Mouse (Mus musculus) ovary, postnatal 10 days (tissue): ENCODE measurements around the gene Gon4l.
A peak's percentile ranks its signal among the peaks of the same experiment; 100 is the strongest.

Experiments used
- DNase-seq: peaks from one replicate; pipeline ENCODE4 v3.0.0; 2022; ENCODE audit warnings: low spot score

The Gon4l gene

DNA sequence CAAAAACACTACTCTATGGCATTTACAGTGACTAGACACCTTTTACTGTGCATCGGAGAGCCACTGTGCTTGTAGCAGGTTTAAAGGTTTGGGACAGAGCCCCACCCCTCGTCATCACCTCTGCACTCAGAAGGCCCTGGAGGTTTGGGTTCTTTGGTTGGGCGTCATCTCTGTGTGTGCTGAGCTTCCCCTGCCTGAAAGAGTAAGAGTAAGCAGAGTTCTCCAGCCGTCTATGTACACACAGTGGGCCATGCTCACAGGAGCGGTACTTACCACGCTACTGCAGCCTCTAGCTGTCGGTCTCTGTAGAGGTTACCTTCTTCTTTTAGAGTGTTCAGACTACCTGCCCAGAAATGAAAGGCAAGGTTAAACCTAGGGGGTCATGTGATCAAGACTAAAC, 77.6 kb downstream of the Gon4l start:
- DNase-seq = no peak

DNA sequence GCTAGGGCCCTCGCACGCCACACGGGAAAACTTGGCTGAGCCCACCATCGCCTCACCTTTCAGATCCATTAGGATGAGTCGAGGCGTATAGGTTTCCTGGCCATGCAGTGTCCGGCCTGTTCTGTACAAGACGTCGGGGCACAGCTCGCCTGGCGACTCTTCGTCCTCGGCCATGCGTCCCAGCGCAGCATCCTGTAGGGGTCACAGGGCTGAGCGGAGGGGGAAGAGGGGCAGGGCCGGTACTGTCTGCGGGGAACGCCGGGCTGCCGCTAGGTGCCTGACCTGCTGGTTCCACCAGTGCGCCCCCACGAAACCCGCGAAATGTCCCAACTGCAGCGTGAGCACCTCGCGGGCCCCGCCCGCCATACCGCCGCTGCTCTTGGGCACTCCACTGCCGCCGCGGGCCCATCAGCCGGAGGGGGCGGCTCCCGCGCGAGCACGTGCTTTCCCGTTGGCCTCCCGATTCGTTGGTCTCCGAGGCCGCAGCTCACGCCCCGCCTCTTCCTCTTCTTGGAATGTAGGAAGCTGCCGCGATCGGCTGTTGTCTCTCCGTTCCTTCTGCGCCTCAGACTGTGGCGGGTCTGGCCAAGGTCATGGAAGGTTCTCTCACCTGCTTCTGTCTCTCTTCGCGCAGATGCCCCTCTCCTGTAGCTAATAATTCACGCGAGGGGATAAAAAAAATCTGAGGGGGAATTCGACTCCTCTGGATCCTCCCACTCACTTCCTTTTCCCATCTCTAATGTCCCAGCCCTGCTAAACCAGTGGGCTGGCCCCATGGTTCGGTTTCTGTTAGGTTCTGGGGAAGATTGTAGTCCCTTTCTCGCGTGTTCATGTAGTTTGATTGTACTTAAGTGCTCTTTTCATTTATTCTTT, 78.7 kb downstream of the Gon4l start, which contains the start of gene Msto1:
Msto1 (minus strand) TSS at position 489 of the 873 bp plus-strand sequence.
- peak; percentile 74 for DNase-seq

DNA sequence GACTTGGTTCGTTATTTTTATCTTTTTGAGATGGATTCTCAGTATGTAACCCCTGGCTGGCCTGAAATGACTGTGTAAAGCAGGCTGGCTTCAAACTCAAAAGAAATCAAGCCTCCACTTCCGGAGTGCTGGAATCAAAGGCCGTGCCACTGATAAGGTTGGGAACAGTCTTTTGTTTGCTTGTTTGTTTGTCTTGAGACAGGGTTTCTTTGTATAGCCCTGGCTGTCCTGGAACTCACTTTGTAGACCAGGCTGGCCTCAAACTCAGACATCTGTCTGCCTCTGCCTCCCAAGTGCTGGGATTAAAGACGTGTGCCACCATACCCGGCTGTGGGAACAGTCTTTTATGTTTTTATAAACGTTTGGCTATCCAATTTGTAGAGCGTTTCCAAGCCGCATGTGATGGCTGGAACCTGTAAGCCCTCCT, 79.4 kb downstream of the Gon4l start:
- DNase-seq = no peak

DNA sequence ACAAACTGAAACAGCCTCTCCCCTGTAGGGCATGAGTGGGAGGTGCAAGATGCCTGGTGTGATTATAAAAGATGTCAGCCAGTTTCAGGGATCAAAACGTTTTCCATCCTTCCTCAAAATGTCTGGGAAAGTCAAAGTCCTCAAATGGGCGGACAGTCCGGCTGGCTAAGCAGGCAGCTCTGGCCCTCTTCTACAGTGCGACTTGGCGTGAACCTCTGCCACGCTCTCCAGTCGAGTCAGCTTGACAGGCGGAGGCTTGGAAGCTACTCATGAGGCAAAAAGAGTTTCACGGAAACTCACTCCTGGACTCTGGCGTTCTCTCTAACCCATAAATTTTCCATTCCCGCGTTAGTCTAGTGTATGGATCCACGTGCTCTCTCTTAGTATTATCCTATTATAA, 84.0 kb downstream of the Gon4l start:
- DNase-seq = no peak

DNA sequence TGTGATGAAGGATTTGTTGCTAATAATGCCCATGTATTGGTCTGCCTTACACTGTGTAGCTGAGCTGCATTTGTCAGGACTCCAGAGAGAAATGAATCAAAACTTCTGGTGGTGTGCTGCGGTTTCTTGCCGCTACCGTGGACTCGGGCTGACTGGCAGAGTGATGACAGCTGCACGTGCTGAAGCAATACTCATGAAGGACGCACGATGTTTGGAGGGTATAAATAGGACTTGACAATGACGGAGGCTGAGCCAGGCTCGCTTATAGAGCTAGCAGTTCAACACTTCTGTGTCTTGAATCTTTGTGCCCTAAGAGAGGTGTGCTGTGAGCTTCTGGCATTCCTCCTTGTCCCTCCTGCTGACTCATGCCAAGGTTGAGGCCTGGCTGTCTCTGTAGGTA, 86.4 kb downstream of the Gon4l start:
- no peak for DNase-seq

DNA sequence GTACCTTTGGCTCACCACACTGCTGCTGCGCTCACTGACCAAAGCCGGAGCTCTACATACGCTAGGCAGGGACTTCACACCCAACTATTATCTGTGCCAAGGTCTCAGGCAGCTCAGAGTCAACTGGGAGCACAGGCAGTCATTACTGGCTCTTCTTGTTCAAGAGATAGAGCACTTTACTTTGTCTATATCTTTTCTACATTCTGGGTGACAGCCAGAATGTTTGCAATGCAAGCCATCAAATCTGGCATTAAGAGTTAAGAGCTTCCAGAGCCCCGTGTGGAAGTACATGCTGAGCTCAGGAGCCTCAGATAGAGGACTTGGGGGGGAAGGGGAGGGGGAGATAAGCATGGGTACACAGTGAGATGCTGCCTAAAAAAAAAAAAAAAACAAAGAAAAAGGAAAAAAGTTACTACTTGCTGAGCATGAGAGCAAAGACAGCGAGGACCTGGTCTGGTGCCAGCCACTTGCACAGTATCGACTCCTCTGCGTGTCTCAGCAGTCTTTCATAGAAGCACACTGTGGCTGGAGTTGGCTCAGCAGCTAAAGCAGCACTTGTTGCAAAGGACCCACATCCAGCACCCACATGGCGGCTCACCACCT, 89.1 kb downstream of the Gon4l start:
- DNase-seq = no peak

DNA sequence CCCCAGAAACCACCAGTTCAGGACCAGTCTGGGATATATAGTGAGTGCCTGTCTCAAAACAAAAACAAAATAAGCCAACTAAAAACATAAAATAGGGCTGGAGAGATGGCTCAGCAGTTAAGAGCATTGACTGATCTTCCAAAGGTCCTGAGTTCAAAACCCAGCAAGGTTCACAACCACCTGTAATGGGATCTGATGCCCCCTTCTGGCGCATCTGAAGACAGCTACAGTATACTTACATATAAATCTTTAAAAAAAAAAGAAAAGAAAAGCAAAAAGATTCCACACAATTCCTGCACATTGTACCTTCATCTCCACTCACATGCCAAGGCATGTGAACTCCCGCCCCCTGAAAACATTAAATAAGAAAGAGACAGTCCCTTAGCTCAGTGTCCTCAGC, 90.6 kb downstream of the Gon4l start:
- DNase-seq = no peak

DNA sequence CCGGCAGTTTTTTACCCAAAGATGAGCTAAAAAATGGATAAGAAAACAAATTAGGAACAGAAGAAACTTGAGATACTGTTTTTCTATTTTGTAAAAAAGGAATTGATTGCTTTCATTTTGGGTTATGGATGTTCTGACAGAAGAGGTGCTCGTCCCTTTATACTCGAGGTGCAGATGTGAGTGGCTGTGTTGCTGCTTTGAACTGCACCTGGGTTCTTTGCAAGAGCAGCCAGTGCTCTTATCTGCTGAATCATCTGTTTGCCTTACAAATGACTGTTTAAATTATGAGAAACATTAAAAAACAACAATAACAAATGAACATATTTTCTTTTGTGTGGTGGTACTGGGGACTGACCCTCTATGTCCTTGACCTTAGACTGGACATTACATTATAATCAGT, 94.5 kb downstream of the Gon4l start:
- no peak for DNase-seq

DNA sequence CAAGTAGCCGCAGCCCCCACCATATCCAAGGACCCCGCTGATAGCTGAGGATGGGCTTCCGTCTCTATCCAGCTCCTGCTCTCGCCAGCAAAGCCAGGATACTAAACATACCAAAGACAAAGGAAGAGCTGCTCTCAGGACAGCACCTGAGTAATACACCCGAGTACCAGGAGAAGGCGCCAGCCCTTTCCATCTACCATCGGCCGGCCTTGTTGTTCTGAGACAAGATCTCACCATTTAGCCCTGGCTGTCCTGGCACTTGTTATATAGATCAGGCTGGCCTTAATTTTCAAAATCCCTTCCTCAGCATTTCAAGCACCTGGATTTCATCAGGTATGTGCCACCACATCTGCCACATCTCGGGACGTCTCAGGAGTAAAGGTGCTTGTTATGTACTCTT, 104.0 kb downstream of the Gon4l start:
- DNase-seq = no peak

DNA sequence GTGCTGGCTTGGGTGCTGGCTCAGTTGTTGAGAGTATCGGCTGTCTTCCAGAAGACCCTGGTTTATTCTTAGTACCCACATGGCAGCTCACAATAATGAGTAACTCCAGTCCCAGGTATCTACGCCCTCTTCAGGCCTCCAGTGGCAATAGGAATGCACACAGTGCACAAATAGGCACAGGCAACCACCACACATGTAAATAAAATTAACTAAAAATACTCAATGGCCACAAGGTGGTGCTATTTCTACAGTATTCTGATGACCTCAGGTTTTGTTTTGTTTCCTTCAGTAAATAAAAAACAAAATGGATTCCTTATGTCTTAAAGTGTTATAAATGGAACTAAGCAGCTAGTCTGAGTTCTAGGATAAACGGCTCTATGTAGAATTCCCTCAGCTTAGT, 104.7 kb downstream of the Gon4l start:
- no peak for DNase-seq

DNA sequence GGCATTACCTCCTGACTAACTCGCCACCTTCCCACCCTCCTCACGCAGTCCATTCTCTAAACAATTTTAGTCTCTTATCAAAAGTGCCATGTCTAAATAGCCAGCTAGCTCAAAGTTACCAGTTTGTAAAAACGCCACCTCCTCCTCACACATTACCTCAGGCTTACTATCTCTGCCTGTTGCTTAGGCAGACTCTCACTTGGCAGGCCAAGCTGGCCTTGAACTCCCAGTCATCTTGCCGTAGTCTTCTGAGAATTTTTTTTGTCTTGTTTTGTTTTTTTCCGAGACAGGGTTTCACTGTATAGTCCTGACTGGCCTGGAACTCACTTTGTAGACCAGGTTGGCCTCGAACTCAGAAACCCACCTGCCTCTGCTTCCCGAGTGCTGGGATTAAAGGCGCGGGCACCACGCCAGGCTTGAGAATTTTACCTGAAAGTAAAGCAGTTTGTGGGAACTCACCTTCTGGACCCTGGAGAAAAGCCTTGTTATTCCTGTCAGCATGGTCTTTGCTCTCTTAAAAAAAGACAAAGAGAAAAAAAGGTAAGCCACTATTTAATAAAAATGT, 107.4 kb downstream of the Gon4l start:
- no peak for DNase-seq

DNA sequence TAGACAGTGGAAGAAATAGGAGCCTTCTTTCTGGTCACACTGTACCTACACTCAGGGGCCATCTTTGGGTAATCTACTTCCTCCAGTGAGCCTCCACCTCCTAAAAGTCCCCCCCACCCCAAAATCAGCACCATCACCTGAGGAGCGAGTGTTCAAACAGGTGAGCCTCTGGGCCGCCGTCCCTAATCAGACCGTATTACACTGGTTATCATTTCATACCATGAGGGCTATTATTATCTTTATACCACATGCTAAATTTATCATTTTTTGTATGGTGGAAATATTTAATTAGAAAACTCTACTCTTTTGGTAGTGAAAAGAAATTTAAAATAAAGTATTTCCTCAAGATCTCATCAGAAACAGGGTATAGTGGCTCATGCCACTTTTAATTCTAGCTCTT, 109.1 kb downstream of the Gon4l start:
- no peak for DNase-seq

DNA sequence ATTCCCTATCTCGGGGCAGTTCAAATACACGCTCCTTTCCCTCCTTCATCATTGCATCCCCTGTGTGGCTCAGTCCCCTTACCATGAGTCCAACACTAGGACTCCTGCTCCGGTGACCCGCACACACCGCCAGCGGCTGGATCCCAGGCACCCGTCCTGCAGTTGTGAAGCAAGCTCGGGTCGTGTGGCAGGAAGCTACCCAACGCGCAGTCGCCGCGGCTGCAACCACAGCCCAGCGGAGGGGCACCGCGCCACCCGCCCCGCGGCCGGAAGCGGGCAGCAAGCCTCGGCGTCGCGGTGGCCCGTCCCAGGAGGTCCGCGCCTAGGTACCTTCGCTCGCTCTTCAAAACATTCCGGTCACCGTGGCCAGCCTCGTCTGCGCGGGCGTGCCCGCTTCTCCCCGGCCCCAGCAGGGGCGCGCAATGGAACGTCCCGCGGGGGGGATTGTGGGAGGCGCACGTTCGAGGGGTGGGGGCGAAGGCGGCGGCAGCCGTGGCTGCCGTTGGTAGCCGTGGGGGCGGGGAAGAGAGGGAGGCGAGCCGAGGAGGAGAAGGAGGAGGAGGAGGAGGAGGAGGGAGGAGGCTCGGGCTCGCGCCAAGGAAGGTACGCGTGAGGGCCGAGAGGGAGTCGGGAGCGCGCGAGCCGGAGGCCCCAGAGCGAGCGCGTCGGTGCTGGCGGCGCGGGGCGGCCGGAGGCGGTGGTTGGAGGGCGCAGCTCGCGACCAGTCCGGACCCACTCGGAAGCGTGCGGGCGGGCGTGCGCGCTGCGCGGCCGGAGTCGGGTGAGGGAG, 115.0 kb downstream of the Gon4l start:
- peak; percentile 72 for DNase-seq

DNA sequence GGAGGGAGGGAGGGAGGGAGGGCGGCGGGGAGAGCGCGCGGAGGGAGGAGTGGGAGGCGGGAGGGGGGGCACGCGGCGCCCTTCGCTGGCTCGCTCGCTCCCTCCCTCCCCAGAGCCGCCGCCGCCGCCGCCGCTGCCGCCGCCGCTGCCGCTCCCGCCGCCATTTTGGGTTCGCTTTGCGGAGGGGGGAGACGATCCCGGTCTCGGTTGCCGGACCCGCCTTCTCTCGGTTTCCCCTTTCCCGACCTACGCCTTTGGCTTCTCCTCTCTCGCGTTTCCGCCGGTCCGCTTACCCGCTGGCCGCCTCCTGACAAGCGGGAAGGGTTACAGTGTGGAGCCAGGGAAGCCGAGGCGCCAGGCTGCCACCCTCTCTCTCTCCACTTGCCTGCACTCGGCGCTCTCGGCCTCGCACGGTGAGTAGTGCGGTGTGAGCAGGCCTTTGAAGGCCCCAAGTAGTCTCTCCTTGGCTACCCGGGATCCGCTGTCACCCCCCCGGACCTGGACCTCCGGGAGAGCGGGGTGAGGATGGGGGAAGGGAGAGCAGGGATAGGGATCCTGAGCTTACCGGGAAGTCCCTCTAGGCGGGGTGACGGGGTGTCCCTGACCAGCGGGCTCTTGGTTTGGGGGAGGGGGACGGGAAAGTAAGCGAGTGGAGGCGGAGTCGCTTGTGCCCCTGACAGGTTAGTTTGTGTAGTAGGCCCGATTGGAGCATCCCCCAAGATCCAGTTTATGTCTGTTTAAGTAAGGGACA, 115.7 kb downstream of the Gon4l start, which contains the start of the genes Ash1l and Dap3:
Ash1l (plus strand) TSS at position 47 of the 751 bp plus-strand sequence.
Dap3 (minus strand) TSS at position 606 of the 751 bp plus-strand sequence.
- DNase-seq = peak; percentile 70

DNA sequence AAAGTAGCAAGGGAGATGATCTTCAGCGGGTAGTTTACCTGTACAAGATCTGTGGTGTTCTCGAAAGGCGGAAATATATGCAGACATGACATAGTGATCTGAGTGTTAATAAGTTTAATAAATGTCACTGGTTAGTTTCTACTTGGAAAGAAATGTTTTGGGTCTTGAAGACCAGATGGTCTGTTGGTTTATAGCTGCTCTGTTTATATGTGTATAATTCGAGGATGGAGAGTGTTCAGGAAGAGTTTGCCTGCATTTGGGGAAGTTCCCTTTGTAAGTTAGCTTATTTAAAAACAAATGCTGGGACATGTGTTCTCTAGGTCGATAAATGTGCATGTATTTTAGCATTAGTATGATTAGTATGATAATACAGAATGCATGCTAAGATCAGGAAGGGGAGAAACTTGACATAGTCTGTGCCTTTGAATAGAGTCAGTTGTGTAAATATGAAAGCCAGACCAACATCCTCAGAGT, 116.3 kb downstream of the Gon4l start:
- DNase-seq = no peak

DNA sequence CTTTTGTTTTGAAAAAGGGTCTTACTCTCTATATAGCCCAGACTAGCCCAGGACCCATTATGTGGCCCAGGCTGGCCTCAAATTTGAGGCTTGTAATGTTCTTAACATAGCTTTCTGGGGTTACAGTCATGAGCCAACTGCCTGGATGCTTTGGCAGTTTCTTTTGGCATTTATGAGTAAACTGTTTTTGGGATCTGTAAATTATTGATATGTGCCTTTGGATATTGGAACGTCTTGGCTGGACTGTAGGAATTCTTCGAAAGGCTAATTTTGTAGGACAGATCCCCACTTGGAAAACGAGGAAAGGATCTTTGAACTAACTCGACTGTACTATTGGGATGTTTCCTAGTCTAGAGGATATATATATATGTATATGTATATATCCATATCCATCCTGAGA, 118.2 kb downstream of the Gon4l start:
- no peak for DNase-seq

DNA sequence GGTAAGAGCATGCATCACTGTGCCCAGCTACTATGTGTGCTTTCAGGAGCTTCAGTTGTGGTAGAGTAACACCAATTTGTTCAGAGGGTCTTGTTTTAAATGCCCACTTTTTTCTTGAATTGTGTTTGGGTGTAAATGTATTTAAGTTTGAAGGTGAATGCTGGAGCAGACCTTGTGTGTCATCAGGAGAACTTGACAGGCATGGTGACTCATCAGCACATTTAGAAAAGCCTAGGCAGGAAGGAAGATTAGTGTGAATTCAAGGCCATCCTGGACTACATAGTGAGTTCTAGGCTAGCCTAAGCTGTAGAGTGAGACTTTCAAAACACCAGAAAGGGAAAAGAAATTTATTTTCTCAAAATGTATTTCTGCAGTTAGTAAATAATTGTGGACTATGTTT, 118.7 kb downstream of the Gon4l start:
- no peak for DNase-seq
